Mouse (Mus musculus): ENCODE measurements around the gene Gsta1.
"Not testable (repeated sequence)": the region's sequence is repeated elsewhere in the genome, so short reads cannot be mapped to it uniquely, and the experiment has no call there.

Gsta1 gene

GRCm38 (mm10) chr9:78233121-78233695, 2.8 kb downstream of the Gsta1 start:
- not testable (repeated sequence) for DNase-seq

GRCm38 (mm10) chr9:78255683-78256470, 25.4 kb downstream of the Gsta1 start:
- not testable (repeated sequence) for DNase-seq

GRCm38 (mm10) chr9:78256914-78257313, 26.5 kb downstream of the Gsta1 start, which contains the start of gene Gm3776:
Gene Gm3776, plus strand, starts transcription at chr9:78257129.
- not testable (repeated sequence) for DNase-seq

GRCm38 (mm10) chr9:78259688-78260087, 29.2 kb downstream of the Gsta1 start:
- DNase-seq: peak; percentile 4

- DNase-seq: not testable (repeated sequence)
Observed at GRCm38 (mm10) chr9:78270945-78271344, 40.5 kb downstream of the Gsta1 start.

- DNase-seq: not testable (repeated sequence)
Observed at GRCm38 (mm10) chr9:78282002-78282711, 51.7 kb downstream of the Gsta1 start.

GRCm38 (mm10) chr9:78289063-78289462, 58.6 kb downstream of the Gsta1 start:
- DNase-seq: not testable (repeated sequence)

GRCm38 (mm10) chr9:78289723-78290122, 59.3 kb downstream of the Gsta1 start, which contains the start of gene Gm10639:
Gene Gm10639, plus strand, starts transcription at chr9:78289923.
- not testable (repeated sequence) for DNase-seq

Measured in right cerebral cortex, postnatal 25 days (tissue).